Mouse (Mus musculus) MEL (cell line): ENCODE data around the gene Gpr108. TPM values are rescaled to one million over a fixed set of nuclear protein-coding genes. Genes with fewer than 3 reads are reported as not detected.

Source experiments
- DNase-seq: peaks from one replicate; pipeline ENCODE4 v3.0.0; 2011; ENCODE audit warnings: low read depth, low spot score
- H3K27ac ChIP-seq: 2 replicates; pipeline ENCODE4 v1.5.1; 2012; ENCODE audit warnings: low read depth, mild to moderate bottlenecking, control low read depth, low read length, moderate library complexity; ENCODE audit not compliant: control insufficient read depth
- H3K27me3 ChIP-seq, 2 experiments: fragments of 150-350 bp in 1 of 2; sonication (generic) in 1 of 2; 2 replicates each; pipeline ENCODE4 v1.6.1; 2012; ENCODE audit warnings: low read length in 2 of 2, mild to moderate bottlenecking in 2 of 2, improper control_type of control experiment in 1 of 2, moderate library complexity in 1 of 2; ENCODE audit not compliant: insufficient read depth in 2 of 2, control insufficient read depth in 1 of 2
- H3K36me3 ChIP-seq, 2 experiments: 2 replicates each; pipeline ENCODE4 v1.6.1; 2012 to 2014; ENCODE audit warnings: low read length in 2 of 2, improper control_type of control experiment in 1 of 2, inconsistent platforms in 1 of 2, mild to moderate bottlenecking in 1 of 2; ENCODE audit not compliant: insufficient read depth in 2 of 2, control insufficient read depth in 1 of 2
- H3K4me1 ChIP-seq, 2 experiments: fragments of 150-350 bp in 1 of 2; sonication (generic) in 1 of 2; 2 replicates each; pipeline ENCODE4 v1.6.1; 2012; ENCODE audit warnings: low read length in 2 of 2, improper control_type of control experiment in 1 of 2, mild to moderate bottlenecking in 1 of 2; ENCODE audit not compliant: insufficient read depth in 2 of 2, control insufficient read depth in 1 of 2
- H3K4me3 ChIP-seq, 2 experiments: fragments of 150-350 bp in 1 of 2; sonication (generic) in 1 of 2; 2 replicates each; pipeline ENCODE4 v1.5.1; 2012; ENCODE audit warnings: low read depth in 2 of 2, low read length in 2 of 2, mild to moderate bottlenecking in 2 of 2, moderate library complexity in 2 of 2, control low read depth in 1 of 2, improper control_type of control experiment in 1 of 2; ENCODE audit not compliant: control insufficient read depth in 1 of 2, insufficient read depth in 1 of 2
- H3K79me2 ChIP-seq: 2 replicates; pipeline ENCODE4 v1.6.1; 2012; ENCODE audit warnings: mild to moderate bottlenecking, low read length, moderate library complexity; ENCODE audit not compliant: control insufficient read depth, poor library complexity, insufficient read depth
- H3K9ac ChIP-seq: 2 replicates; pipeline ENCODE4 v1.6.1; 2012; ENCODE audit warnings: low read depth, mild to moderate bottlenecking, control low read depth, low read length, moderate library complexity; ENCODE audit not compliant: control insufficient read depth, poor library complexity, severe bottlenecking
- H3K9me3 ChIP-seq: fragments of 150-350 bp; sonication (generic); replicated peaks from 2 replicates; pipeline ENCODE4 v1.6.1; 2012; ENCODE audit warnings: mild to moderate bottlenecking, low read length, improper control_type of control experiment, moderate library complexity; ENCODE audit not compliant: insufficient read depth
- CHD2 ChIP-seq: IDR thresholded peaks from 2 replicates; pipeline ENCODE4 v1.6.1; 2011; ENCODE audit warnings: low read length, improper control_type of control experiment
- CTCF ChIP-seq, 3 experiments: IDR thresholded peaks in 2 of 3; conservative IDR thresholded peaks in 1 of 3; 2 replicates each; pipeline ENCODE4 v1.5.1; 2011 to 2012; ENCODE audit warnings: low read length in 3 of 3, low read depth in 2 of 3, mild to moderate bottlenecking in 2 of 3, improper control_type of control experiment in 1 of 3, inconsistent platforms in 1 of 3, mixed read lengths in 1 of 3, moderate library complexity in 1 of 3; ENCODE audit not compliant: control insufficient read depth in 1 of 3, insufficient read depth in 1 of 3, poor library complexity in 1 of 3, severe bottlenecking in 1 of 3
- E2F4 ChIP-seq: IDR thresholded peaks from 2 replicates; pipeline ENCODE4 v1.6.1; 2011; ENCODE audit warnings: low read depth, low read length, improper control_type of control experiment, borderline replicate concordance
- ELF1 ChIP-seq: IDR thresholded peaks from 2 replicates; pipeline ENCODE4 v1.6.1; 2014; ENCODE audit warnings: low read depth, mild to moderate bottlenecking, inconsistent platforms, low read length, improper control_type of control experiment, moderate library complexity
- GATA1 ChIP-seq: IDR thresholded peaks from 2 replicates; pipeline ENCODE4 v1.6.1; 2011; ENCODE audit warnings: low read depth, low read length, improper control_type of control experiment
- JUND ChIP-seq: IDR thresholded peaks from 2 replicates; pipeline ENCODE4 v1.6.1; 2011; ENCODE audit warnings: low read depth, mild to moderate bottlenecking, improper control_type of control experiment, low read length
- MAX ChIP-seq: IDR thresholded peaks from 2 replicates; pipeline ENCODE4 v1.6.1; 2011; ENCODE audit warnings: low read length, improper control_type of control experiment
- MEF2A ChIP-seq: IDR thresholded peaks from 2 replicates; pipeline ENCODE4 v1.6.1; 2014; ENCODE audit warnings: low read depth, mild to moderate bottlenecking, inconsistent platforms, low read length, improper control_type of control experiment; ENCODE audit not compliant: poor library complexity, insufficient replicate concordance, severe bottlenecking; ENCODE audit errors: extremely low read depth
- MYB ChIP-seq: IDR thresholded peaks from 2 replicates; pipeline ENCODE4 v1.6.1; 2011; ENCODE audit warnings: mild to moderate bottlenecking, low read depth, low read length, improper control_type of control experiment
- NELFE ChIP-seq: IDR thresholded peaks from 2 replicates; pipeline ENCODE4 v1.6.1; 2011; ENCODE audit warnings: low read depth, low read length, improper control_type of control experiment
- NRF1 ChIP-seq: IDR thresholded peaks from 2 replicates; pipeline ENCODE4 v1.6.1; 2014; ENCODE audit warnings: low read depth, mild to moderate bottlenecking, inconsistent platforms, low read length, improper control_type of control experiment, moderate library complexity; ENCODE audit not compliant: poor library complexity, insufficient read depth, severe bottlenecking
- POLR2AphosphoS2 ChIP-seq: IDR thresholded peaks from 2 replicates; pipeline ENCODE4 v1.6.1; 2011; ENCODE audit warnings: low read length, improper control_type of control experiment
- RAD21 ChIP-seq: IDR thresholded peaks from 2 replicates; pipeline ENCODE4 v1.6.1; 2011; ENCODE audit warnings: mild to moderate bottlenecking, low read depth, low read length, improper control_type of control experiment
- RCOR1 ChIP-seq: IDR thresholded peaks from 2 replicates; pipeline ENCODE4 v1.6.1; 2012; ENCODE audit warnings: low read depth, mild to moderate bottlenecking, inconsistent platforms, low read length, improper control_type of control experiment
- SMC3 ChIP-seq: IDR thresholded peaks from 2 replicates; pipeline ENCODE4 v1.6.1; 2011; ENCODE audit warnings: low read depth, low read length, improper control_type of control experiment
- TAL1 ChIP-seq: IDR thresholded peaks from 2 replicates; pipeline ENCODE4 v1.6.1; 2012; ENCODE audit warnings: mild to moderate bottlenecking, inconsistent platforms, low read length, moderate library complexity, mixed read lengths
- TBP ChIP-seq: IDR thresholded peaks from 2 replicates; pipeline ENCODE4 v1.8.0; 2011; ENCODE audit warnings: low read depth, low read length, improper control_type of control experiment
- USF2 ChIP-seq, 2 experiments: IDR thresholded peaks; 2 replicates each; pipeline ENCODE4 v1.6.1; 2011 to 2012; ENCODE audit warnings: improper control_type of control experiment in 2 of 2, low read length in 2 of 2, borderline replicate concordance in 1 of 2, inconsistent platforms in 1 of 2, low read depth in 1 of 2, mild to moderate bottlenecking in 1 of 2; ENCODE audit not compliant: insufficient read depth in 1 of 2
- ZC3H11A ChIP-seq: IDR thresholded peaks from 2 replicates; pipeline ENCODE4 v1.6.1; 2012; ENCODE audit warnings: low read depth, mild to moderate bottlenecking, inconsistent platforms, low read length, improper control_type of control experiment
- polyA plus RNA-seq, 2 experiments: library from polyadenylated mRNA; stranded (reverse) in 1 of 2; unstranded in 1 of 2; fragments of >175 nt in 1 of 2; fragments of >200 nt in 1 of 2; gene quantifications; 2 replicates each; pipeline versions ENCODE4 v1.2.1 to v1.2.4; 2012; ENCODE audit warnings: low replicate concordance in 2 of 2, low read depth in 1 of 2; ENCODE audit not compliant: insufficient read length in 2 of 2, insufficient read depth in 1 of 2, missing spikeins in 1 of 2
- total RNA-seq: library from RNA; depleted of rRNA; stranded (reverse); fragments of 300-350 nt; gene quantifications from 2 replicates; pipeline ENCODE4 v1.2.3, GENCODE M21; 2012

Gene Gpr108
- total and polyA plus RNA-seq, 3 experiments = 21.8 to 35.9 TPM; not detected in 1

- Histone ChIP-seq H3K27me3 (no peaks in the 10 kb centered on the region), H3K27ac (no peak overlapping the region), H3K4me3 (no peak overlapping the region), H3K79me2 (no peaks in the 10 kb centered on the region), H3K9ac (no peak overlapping the region), H3K9me3 (no peaks in the 10 kb centered on the region), H3K4me1 (peaks cover 0 to 29% of the 10 kb centered on the region in 2 experiments; a peak in 2 of 4 replicates), H3K36me3 (peaks cover 0 to 10% of the 10 kb centered on the region in 2 experiments; a peak in 2 of 4 replicates)
- peak; percentile 69 for DNase-seq
- TF ChIP-seq MEF2A = no peak
- TF ChIP-seq SMC3 = peak; percentile 85
- TF ChIP-seq NRF1 = no peak
- no peak for TF ChIP-seq GATA1
- TF ChIP-seq CTCF (IDR thresholded peaks at IDR 0.05 in 2 of 3, conservative IDR thresholded peaks at IDR 0.05 in 1 of 3; ENCODE audit: control insufficient read depth in 1 of 3, insufficient read depth in 1 of 3, low read depth in 2 of 3, low read length in 3 of 3, poor library complexity in 1 of 3, severe bottlenecking in 1 of 3) = peak; percentile 51 to 84 (median 72); a peak in 5 of 6 replicates
- no peak for TF ChIP-seq USF2 (IDR thresholded peaks at IDR 0.05; ENCODE audit: borderline replicate concordance in 1 of 2, insufficient read depth in 1 of 2, low read depth in 1 of 2, low read length in 2 of 2)
- TF ChIP-seq ZC3H11A = peak; percentile 72
- no peak for TF ChIP-seq MYB
- no peak for TF ChIP-seq ELF1
- TF ChIP-seq NELFE = no peak
- TF ChIP-seq MAX = no peak
- no peak for TF ChIP-seq POLR2AphosphoS2
- no peak for TF ChIP-seq TBP
- TF ChIP-seq RAD21 = peak; percentile 57
- TF ChIP-seq JUND = no peak
- TF ChIP-seq E2F4 = no peak
- TF ChIP-seq RCOR1 = no peak
- no peak for TF ChIP-seq TAL1
- TF ChIP-seq CHD2 = no peak
- TF ChIP-seq, all 39 proteins: peak for 4
Measured at GRCm38 (mm10) chr17:57219167-57219883, 28.9 kb downstream of the Gpr108 start.

- Histone ChIP-seq H3K4me3 (no peak overlapping the region), H3K79me2 (no peaks in the 10 kb centered on the region), H3K36me3 (peaks cover 0 to 6% of the 10 kb centered on the region in 2 experiments; a peak in 1 of 4 replicates), H3K4me1 (peaks cover 0 to 20% of the 10 kb centered on the region in 2 experiments; a peak in 2 of 4 replicates), H3K9ac (no peak overlapping the region), H3K27ac (no peak overlapping the region), H3K27me3 (no peaks in the 10 kb centered on the region), H3K9me3 (no peaks in the 10 kb centered on the region)
- no peak for DNase-seq
- TF ChIP-seq USF2 (IDR thresholded peaks at IDR 0.05; ENCODE audit: borderline replicate concordance in 1 of 2, insufficient read depth in 1 of 2, low read depth in 1 of 2, low read length in 2 of 2) = no peak
Measured at GRCm38 (mm10) chr17:57218335-57218900, 29.8 kb downstream of the Gpr108 start.
